Mouse (Mus musculus): ENCODE measurements at regions not wholly inside any gene's neighbourhood (a gene's known extent, or its start where the extent isn't known, plus 50 kb on each side); places are given as distances from the start of the nearest gene placed in this dataset.

DNA sequence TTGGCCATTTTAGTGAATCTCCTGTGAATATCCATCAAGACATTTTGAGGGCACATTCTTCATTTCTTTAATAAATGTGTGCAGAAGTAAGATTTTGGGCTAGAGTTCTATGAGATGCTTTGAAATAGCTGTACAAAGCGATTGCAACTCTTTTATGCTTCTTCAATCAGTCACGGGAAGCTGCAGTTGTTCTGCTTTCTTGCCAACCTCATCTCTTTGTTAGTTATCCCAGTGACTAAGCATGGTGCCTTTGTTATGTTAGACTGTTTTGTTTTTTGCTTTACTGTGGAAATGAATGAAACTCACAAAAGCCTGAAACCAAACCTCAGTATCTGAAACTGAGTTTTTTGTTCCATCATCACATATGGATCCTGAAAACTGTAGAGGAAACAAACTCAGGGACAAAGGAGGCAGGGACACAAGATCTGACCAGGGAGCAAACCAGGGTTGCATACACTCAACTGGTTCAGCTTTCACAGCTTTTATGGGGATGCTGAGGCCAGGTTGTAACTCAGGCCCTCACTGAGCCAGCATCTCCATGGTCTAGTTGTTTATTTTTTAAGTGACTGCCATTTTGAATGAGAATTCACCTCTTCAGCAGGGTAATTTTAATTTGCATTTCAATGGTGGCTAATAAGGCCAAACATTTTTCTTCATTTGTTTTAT lies 266.3 kb upstream of the Impad1 start:
- no peaks in the 10 kb centered on the region for H3K27me3 ChIP-seq (ENCODE audit: poor library complexity, severe bottlenecking)
- no peak for DNase-seq (ENCODE audit: extremely low spot score, low spot score)
- 0 out of 2 replicates have a peak, but pooled peaks cover 6% of the 10 kb centered on the region for H3K4me1 ChIP-seq
- no peaks in the 10 kb centered on the region for H3K9me3 ChIP-seq
- H3K36me3 ChIP-seq (replicated peaks) = no peaks in the 10 kb centered on the region
- H3K27ac ChIP-seq = no peak overlapping the region
- no peak overlapping the region for H3K4me3 ChIP-seq
- 55% methylated on average over 2 of the region's 2 CpGs for WGBS

GRCm38 (mm10) chr4:5029929-5030328 lies 236.8 kb upstream of the Impad1 start:
- no peaks in the 10 kb centered on the region for H3K9me3 ChIP-seq
- no peak overlapping the region for H3K27ac ChIP-seq
- no peaks in the 10 kb centered on the region for H3K27me3 ChIP-seq (ENCODE audit: poor library complexity, severe bottlenecking)

GRCm38 (mm10) chr4:4987491-4987890 lies 194.3 kb upstream of the Impad1 start:
- no peak overlapping the region for H3K27ac ChIP-seq
- H3K36me3 ChIP-seq (replicated peaks) = no peaks in the 10 kb centered on the region
- 87% methylated on average over 4 of the region's 4 CpGs for WGBS
- no peaks in the 10 kb centered on the region for H3K4me1 ChIP-seq
- DNase-seq (ENCODE audit: extremely low spot score, low spot score) = no peak
- H3K4me3 ChIP-seq = no peak overlapping the region
- no peaks in the 10 kb centered on the region for H3K27me3 ChIP-seq (ENCODE audit: poor library complexity, severe bottlenecking)
- no peaks in the 10 kb centered on the region for H3K9me3 ChIP-seq

More at GRCm38 (mm10) chr4:5029929-5030328, 236.8 kb upstream of the Impad1 start:
- Histone ChIP-seq H3K36me3 (replicated peaks) (no peaks in the 10 kb centered on the region), H3K4me3 (no peak overlapping the region), H3K4me1 (no peaks in the 10 kb centered on the region)
- no peak for DNase-seq (ENCODE audit: extremely low spot score, low spot score)
- 73% methylated on average over 2 of the region's 2 CpGs for WGBS

- 79% methylated on average over 1 of the region's 1 CpGs for WGBS
- Histone ChIP-seq H3K27me3 (ENCODE audit: poor library complexity, severe bottlenecking) (no peaks in the 10 kb centered on the region), H3K4me1 (no peaks in the 10 kb centered on the region), H3K9me3 (no peaks in the 10 kb centered on the region), H3K4me3 (no peak overlapping the region), H3K36me3 (replicated peaks) (no peaks in the 10 kb centered on the region), H3K27ac (no peak overlapping the region)
- no peak for DNase-seq (ENCODE audit: extremely low spot score, low spot score)
Observed at GRCm38 (mm10) chr4:4983474-4984194, 190.5 kb upstream of the Impad1 start.

- DNase-seq (ENCODE audit: extremely low spot score, low spot score) = no peak
- Histone ChIP-seq H3K4me1 (no peaks in the 10 kb centered on the region), H3K27me3 (ENCODE audit: poor library complexity, severe bottlenecking) (no peaks in the 10 kb centered on the region), H3K9me3 (no peaks in the 10 kb centered on the region), H3K4me3 (no peak overlapping the region), H3K36me3 (replicated peaks) (no peaks in the 10 kb centered on the region), H3K27ac (no peak overlapping the region)
- WGBS = 93% methylated on average over 2 of the region's 2 CpGs
Observed at GRCm38 (mm10) chr4:4971800-4972319, 178.7 kb upstream of the Impad1 start.

DNA sequence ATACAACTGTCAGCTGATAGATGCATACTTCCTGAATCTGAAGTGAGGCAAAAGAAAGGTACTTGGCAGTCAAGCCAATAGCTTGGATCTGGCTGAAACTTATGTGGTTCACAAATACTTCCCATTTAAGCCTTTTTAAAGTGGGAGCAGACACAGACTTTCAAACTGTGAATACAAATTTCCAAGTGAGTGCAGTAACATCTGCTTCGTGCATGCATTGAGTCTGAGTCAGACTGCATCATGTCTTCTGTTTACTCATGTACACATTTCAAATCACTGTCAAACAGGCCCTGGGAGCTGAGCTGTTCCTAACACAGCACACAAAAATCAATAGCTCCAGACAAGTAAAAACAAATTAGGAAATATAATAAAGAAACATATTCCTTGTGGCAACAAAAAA lies 155.8 kb upstream of the Impad1 start:
- Histone ChIP-seq H3K27ac (no peak overlapping the region), H3K9me3 (no peaks in the 10 kb centered on the region), H3K36me3 (replicated peaks) (no peaks in the 10 kb centered on the region), H3K27me3 (ENCODE audit: poor library complexity, severe bottlenecking) (no peaks in the 10 kb centered on the region), H3K4me1 (no peaks in the 10 kb centered on the region), H3K4me3 (no peak overlapping the region)
- 82% methylated on average over 1 of the region's 1 CpGs for WGBS
- DNase-seq (ENCODE audit: extremely low spot score, low spot score) = no peak

DNA sequence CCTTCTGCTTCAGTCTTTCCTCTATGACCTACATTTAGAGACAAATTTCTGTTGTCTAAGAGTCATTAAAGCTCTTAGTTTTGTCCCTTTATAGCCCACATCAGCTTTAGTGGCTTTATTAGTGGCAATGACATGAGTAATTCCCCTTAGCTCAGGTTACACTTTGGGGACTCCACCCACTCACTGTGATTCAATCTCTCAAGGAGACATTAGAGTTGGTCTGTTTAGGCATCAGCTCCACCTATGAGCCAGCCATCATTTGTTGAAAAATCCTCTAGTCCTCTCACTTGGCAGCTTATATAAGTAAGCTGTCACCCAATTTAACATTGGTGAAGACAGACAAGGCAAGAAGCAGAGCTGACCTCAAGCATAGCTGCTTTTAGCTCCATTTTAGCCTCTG lies 151.3 kb upstream of the Impad1 start:
- H3K4me1 ChIP-seq = no peaks in the 10 kb centered on the region
- no peak for DNase-seq (ENCODE audit: extremely low spot score, low spot score)
- no peak overlapping the region for H3K27ac ChIP-seq
- no peaks in the 10 kb centered on the region for H3K36me3 ChIP-seq (replicated peaks)
- H3K4me3 ChIP-seq = no peak overlapping the region
- no peaks in the 10 kb centered on the region for H3K27me3 ChIP-seq (ENCODE audit: poor library complexity, severe bottlenecking)
- no peaks in the 10 kb centered on the region for H3K9me3 ChIP-seq

GRCm38 (mm10) chr4:4925741-4926140 lies 132.6 kb upstream of the Impad1 start:
- H3K4me3 ChIP-seq = no peak overlapping the region
- no peak for DNase-seq (ENCODE audit: extremely low spot score, low spot score)
- no peaks in the 10 kb centered on the region for H3K27me3 ChIP-seq (ENCODE audit: poor library complexity, severe bottlenecking)
- no peaks in the 10 kb centered on the region for H3K36me3 ChIP-seq (replicated peaks)
- no peaks in the 10 kb centered on the region for H3K4me1 ChIP-seq
- H3K27ac ChIP-seq = no peak overlapping the region
- no peaks in the 10 kb centered on the region for H3K9me3 ChIP-seq

DNA sequence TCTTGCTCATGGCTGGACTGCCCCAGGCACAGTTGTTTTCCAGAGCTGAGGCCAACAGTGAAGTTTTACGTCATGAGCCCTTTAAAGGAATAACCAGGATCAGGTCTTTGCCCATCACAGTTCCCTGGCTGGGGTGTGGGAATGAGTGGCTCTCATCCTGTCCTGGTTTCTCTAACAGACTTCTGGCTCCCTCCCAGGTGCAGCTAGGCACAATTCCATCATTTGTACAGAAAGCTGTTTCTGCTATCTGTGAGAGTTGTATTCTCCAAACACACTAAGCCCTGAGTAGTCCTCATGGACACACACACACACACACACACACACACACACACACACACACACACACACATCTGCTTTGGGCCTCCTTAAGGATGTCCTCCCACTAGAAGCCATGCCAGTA lies 127.1 kb upstream of the Impad1 start:
- Histone ChIP-seq H3K27me3 (ENCODE audit: poor library complexity, severe bottlenecking) (no peaks in the 10 kb centered on the region), H3K27ac (no peak overlapping the region), H3K4me3 (no peak overlapping the region), H3K4me1 (no peaks in the 10 kb centered on the region), H3K9me3 (peaks cover 6% of the 10 kb centered on the region), H3K36me3 (replicated peaks) (no peaks in the 10 kb centered on the region)
- 88% methylated on average over 1 of the region's 1 CpGs for WGBS
- DNase-seq (ENCODE audit: extremely low spot score, low spot score) = no peak

DNA sequence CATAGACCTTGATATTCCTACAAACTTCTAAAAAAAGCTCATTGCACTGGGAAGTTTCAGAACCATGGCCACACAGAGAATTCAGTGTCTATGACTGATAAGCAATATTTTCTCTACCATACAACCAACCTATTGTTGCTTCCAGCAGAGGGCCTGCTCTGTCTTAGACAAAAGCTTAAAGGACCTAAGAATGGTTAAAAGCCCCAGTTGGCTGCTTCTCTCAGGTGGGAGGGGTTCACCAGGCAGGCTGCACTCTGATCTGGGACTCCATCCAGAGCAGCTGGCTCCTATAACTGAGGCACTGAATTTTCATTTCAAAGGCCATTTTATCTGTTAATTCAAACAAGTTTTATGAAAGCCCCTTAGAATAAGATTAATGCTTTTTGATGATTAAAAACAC lies 82.1 kb upstream of the Impad1 start:
- Histone ChIP-seq H3K36me3 (replicated peaks) (no peaks in the 10 kb centered on the region), H3K4me3 (no peak overlapping the region), H3K27ac (no peak overlapping the region), H3K4me1 (no peaks in the 10 kb centered on the region), H3K9me3 (0 out of 2 replicates have a peak, but pooled peaks cover 2% of the 10 kb centered on the region), H3K27me3 (ENCODE audit: poor library complexity, severe bottlenecking) (no peaks in the 10 kb centered on the region)
- DNase-seq (ENCODE audit: extremely low spot score, low spot score) = no peak

DNA sequence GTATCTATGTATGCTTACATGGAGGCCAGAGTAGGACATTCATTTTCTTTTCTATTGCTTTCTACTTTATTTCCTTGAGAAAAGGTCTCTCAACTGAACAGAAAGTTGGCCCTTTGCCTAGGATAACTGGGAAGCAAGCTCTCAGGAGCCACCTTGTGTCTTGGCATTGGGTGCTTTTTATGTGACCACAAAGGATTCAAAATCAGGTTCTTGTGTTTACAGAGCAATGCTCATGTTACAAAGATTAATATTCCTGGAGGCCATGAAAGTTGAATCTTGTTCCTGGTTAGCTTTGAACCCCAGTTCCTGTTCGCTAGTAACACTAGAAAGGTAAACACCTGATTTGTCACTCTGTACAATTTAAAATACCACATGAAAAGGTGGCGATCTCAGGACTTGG lies 65.2 kb upstream of the Impad1 start:
- WGBS = 87% methylated on average over 2 of the region's 2 CpGs
- no peaks in the 10 kb centered on the region for H3K9me3 ChIP-seq
- no peaks in the 10 kb centered on the region for H3K27me3 ChIP-seq (ENCODE audit: poor library complexity, severe bottlenecking)
- no peaks in the 10 kb centered on the region for H3K4me1 ChIP-seq
- no peaks in the 10 kb centered on the region for H3K36me3 ChIP-seq (replicated peaks)
- H3K4me3 ChIP-seq = no peak overlapping the region
- DNase-seq (ENCODE audit: extremely low spot score, low spot score) = no peak
- H3K27ac ChIP-seq = no peak overlapping the region

All from forebrain, embryonic 10.5 days (tissue).